Mouse (Mus musculus): ENCODE measurements around the gene Tmem33. TPM values are rescaled to one million over a fixed set of nuclear protein-coding genes. Genes with fewer than 3 reads are reported as not detected.

Tmem33 gene
- total RNA-seq, 1 experiment from 2014 or later: 128 TPM

DNA sequence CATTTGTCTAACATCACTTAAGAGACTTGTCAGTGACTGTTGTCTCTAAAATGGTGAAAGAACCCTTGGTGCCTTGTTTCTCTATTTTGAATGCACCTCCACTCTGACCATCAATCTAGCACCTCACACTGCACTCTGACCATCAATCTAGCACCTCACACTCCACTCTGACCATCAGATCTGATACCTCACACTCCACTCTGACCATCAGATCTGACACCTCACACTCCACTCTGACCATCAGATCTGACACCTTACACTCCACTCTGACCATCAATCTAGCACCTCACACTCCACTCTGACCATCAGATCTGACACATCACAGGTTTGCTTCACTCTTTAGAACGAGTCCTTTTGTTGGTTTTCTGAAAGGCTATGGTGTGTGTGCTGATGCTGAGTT, 63.7 kb downstream of the Tmem33 start:
- DNase-seq: no peak

DNA sequence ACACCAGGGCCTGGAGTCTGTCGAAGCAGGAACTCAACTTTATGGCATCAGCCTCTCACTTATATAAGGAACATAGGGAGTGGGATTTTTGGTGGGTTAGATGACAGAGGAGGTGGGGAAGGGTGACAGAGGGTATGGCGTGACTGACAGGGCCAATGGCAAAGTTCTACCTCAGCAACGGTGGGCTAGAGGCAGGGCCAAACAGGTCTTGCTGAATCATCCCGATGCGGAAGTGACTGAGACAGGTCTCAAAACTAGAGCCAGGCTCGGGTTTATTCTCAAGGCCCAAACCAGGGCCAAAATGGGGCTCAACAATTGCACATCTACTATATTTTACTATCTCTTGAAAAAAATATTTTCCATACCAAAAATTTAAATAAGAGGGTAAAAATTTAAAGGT, 80.4 kb downstream of the Tmem33 start:
- no peak for DNase-seq

Other genes starting within 250 kb of the Tmem33 start
- 11.1 and 18.8 TPM in 2 replicates for gene Phox2b, start 161.3 kb upstream of the Tmem33 start, total RNA-seq (2021)
- gene Slc30a9, start 46.4 kb downstream of the Tmem33 start, total RNA-seq (2021): 96.9 and 131 TPM in 2 replicates
- gene Bend4, start 167.7 kb downstream of the Tmem33 start, total RNA-seq (2021): 1.1 TPM in 2 replicates